1 mouse cellular context compared by ENCODE assay signal in the genomic region with DNA sequence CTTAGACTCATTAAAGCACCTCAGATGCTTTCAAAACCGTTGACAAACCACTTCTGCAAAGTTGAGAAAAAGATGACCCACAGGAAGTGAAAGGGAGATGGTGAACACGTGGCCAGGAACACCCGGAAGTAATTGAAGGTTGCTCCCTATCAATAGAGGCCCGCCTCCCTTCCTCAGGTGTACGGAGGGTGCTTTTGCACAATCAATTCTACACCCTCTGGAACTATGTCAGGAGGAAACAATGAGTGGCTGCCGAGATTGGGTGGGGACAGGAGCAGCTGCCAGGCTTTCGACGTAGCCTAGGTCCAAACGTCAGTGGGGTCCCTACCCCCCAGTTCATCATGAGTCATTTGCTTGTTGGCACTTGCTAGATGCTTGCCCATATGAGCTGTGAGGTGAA.
TF ChIP-seq lines count a peak whose summit lies in the region.

No protein-coding gene starts in this region.

TF ChIP-seq in CH12.LX, 34 proteins besides CTCF, POLR2A, EP300 and RAD21 (continued from another document):
- no peak for TF ChIP-seq RCOR1 (conservative IDR thresholded peaks at IDR 0.05; ENCODE audit: low read depth, low read length)
- TF ChIP-seq ZNF384 (IDR thresholded peaks at IDR 0.05; ENCODE audit: low read depth, low read length), result no peak
- no peak for TF ChIP-seq MEF2A (IDR thresholded peaks at IDR 0.05; ENCODE audit: borderline replicate concordance, low read depth, low read length)
- TF ChIP-seq USF2 (conservative IDR thresholded peaks at IDR 0.05; ENCODE audit: low read depth, low read length), result peak; percentile 60
- no peak for TF ChIP-seq IRF4 (IDR thresholded peaks at IDR 0.05; ENCODE audit: low read depth, low read length)
- peak; percentile 56 for TF ChIP-seq MAX (IDR thresholded peaks at IDR 0.05; ENCODE audit: low read length)
